Mouse (Mus musculus) megakaryocyte, embryonic 14.5 days (primary cell): ENCODE measurements around the gene Olfr549.

Experiments used
- FLI1 ChIP-seq: IDR thresholded peaks from 2 replicates; pipeline ENCODE4 v1.6.1; 2012; ENCODE audit warnings: low read length, inconsistent platforms, mixed read lengths
- GATA1 ChIP-seq: IDR thresholded peaks from 3 replicates; pipeline ENCODE4 v1.6.1; 2012; ENCODE audit warnings: mixed read lengths, low read length, inconsistent platforms, borderline replicate concordance

- TF ChIP-seq GATA1 (no peak), FLI1 (no peak)
Measured at GRCm38 (mm10) chr7:102571142-102571541, 21.5 kb downstream of the Olfr549 start, which contains the start of gene Olfr550.
